Mouse (Mus musculus) CH12.LX (cell line): ENCODE data around the gene Mkln1.

Source experiments
- CHD2 ChIP-seq: IDR thresholded peaks from 2 replicates; pipeline ENCODE4 v1.6.1; 2011; ENCODE audit warnings: low read length, improper control_type of control experiment
- CTCF ChIP-seq, 2 experiments: IDR thresholded peaks in 1 of 2; conservative IDR thresholded peaks in 1 of 2; 2 replicates each; pipeline ENCODE4 v1.5.1; 2011 to 2012; ENCODE audit warnings: low read depth in 2 of 2, low read length in 2 of 2, improper control_type of control experiment in 1 of 2, inconsistent platforms in 1 of 2, mild to moderate bottlenecking in 1 of 2, moderate library complexity in 1 of 2
- HCFC1 ChIP-seq: IDR thresholded peaks from 2 replicates; pipeline ENCODE4 v1.6.1; 2012; ENCODE audit warnings: low read depth, mild to moderate bottlenecking, inconsistent platforms, low read length, improper control_type of control experiment
- MAFK ChIP-seq: IDR thresholded peaks from 2 replicates; pipeline ENCODE4 v1.6.1; 2011; ENCODE audit warnings: low read length, improper control_type of control experiment; ENCODE audit not compliant: insufficient replicate concordance
- MEF2A ChIP-seq: IDR thresholded peaks from 2 replicates; pipeline ENCODE4 v1.6.1; 2014; ENCODE audit warnings: low read depth, mild to moderate bottlenecking, inconsistent platforms, low read length, improper control_type of control experiment, borderline replicate concordance
- MYC ChIP-seq: IDR thresholded peaks from 2 replicates; pipeline ENCODE4 v1.6.1; 2011; ENCODE audit warnings: low read depth, mild to moderate bottlenecking, improper control_type of control experiment, low read length
- POLR2A ChIP-seq: IDR thresholded peaks from 2 replicates; pipeline ENCODE4 v1.6.1; 2011; ENCODE audit warnings: low read depth, mild to moderate bottlenecking, improper control_type of control experiment, low read length
- RAD21 ChIP-seq: IDR thresholded peaks from 2 replicates; pipeline ENCODE4 v1.6.1; 2011; ENCODE audit warnings: low read depth, mild to moderate bottlenecking, low read length, improper control_type of control experiment, moderate library complexity
- SIN3A ChIP-seq: IDR thresholded peaks from 2 replicates; pipeline ENCODE4 v1.6.1; 2012; ENCODE audit warnings: low read length, improper control_type of control experiment, inconsistent platforms
- TBP ChIP-seq: conservative IDR thresholded peaks from 2 replicates; pipeline ENCODE4 v1.6.1; 2011; ENCODE audit warnings: low read depth, low read length, improper control_type of control experiment
- UBTF ChIP-seq: IDR thresholded peaks from 2 replicates; pipeline ENCODE4 v1.6.1; 2012; ENCODE audit warnings: low read depth, mild to moderate bottlenecking, inconsistent platforms, low read length, improper control_type of control experiment, moderate library complexity

DNA sequence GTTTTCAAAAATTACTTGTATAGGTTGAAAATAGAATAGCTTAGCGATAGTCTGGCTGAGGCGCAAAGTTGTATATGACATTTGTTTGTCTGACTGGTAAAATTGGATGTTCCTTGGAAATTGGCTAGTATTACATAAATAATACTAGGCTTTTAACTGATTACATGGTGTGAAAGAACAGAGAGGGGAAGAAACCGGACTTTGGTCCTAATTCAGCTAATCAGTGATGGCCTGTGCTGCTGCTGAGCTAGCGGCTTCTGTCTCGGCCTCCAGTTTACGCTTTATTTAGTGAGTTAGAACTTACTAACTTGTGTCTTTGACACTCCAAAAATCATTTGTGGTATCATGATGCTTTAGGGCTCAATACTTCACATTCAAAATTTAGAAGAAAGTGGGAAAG is 70.9 kb downstream of the Mkln1 start:
- TF ChIP-seq HCFC1 (no peak), MAFK (no peak), POLR2A (no peak), MEF2A (no peak), RAD21 (no peak), TBP (no peak), UBTF (no peak), CTCF (conservative IDR thresholded peaks at IDR 0.05 in 1 of 2, IDR thresholded peaks at IDR 0.05 in 1 of 2; ENCODE audit: low read depth in 2 of 2, low read length in 2 of 2) (no peak), CHD2 (no peak), MYC (no peak), SIN3A (no peak)
